Mouse (Mus musculus) liver, adult 2 months (tissue): Measurements from ENCODE around the gene Usp18.

Source experiments
- CTCF ChIP-seq: fragments of 200-500 bp; IDR thresholded peaks from 2 replicates; pipeline ENCODE4 v1.5.1; 2011; ENCODE audit warnings: low read depth, low read length, control low read depth
- POLR2A ChIP-seq: fragments of 200-500 bp; IDR thresholded peaks from 2 replicates; pipeline ENCODE4 v1.6.1; 2011; ENCODE audit warnings: low read length, control low read depth; ENCODE audit not compliant: insufficient read depth; ENCODE audit errors: extremely low read depth

DNA sequence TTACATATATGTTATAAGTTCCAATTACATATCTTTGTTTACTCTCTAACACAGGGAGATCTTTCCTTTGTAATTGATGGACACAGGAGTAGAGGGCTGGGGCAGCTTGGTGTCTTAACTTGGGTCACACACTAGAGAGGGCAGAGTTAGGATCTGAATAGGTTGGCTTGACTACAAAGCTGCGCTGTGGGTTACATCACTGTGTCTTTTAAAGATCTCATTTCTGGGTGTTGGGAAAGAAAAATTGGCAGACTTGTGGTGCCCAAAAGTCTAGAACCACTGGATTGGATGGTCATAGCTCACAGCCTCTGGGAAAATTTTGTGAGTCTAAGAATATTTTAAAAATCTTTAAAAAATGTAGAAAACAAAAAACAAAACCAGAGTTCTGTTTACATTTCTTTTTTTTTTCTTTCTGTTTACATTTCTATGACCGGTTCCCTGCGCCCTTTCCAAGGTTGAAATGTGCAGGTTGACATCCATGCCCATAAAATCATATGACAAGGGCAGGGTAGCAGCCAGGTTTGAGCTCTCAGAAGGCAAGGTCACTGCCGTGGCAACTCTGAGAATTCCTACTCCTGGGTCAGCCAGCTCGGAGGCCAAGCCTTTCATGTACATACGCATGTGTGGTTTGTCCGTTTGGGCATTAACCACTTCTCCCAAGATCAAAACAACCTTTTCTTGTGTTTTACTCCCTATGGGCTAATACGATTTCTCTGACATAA, 23.7 kb upstream of the Usp18 start:
- no peak for TF ChIP-seq POLR2A
- no peak for TF ChIP-seq CTCF
